ENCODE assay signal across 11 mouse cellular contexts in the genomic region with DNA sequence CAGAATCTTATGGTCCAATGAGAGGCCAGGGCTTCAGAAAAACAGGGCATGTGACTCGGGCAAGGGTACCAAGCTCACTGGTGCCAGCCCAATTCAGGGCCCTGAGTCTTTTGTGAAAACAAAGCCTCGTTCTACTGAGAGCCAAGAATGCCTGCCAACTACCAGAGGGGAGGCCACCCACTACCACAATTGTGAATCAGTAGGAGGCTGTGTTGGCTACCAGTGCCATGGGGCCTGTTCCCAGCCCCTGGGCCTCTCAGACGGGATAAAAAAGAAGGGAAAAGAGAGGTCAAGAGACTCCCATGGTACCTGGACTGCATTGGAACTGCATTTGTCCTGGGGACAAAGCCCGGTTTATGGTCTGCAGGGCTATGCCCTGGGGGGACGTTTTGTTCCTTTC. TPM values are rescaled to one million over a fixed set of nuclear protein-coding genes. Genes with fewer than 3 reads are reported as not detected.
DNase-seq lines count a peak whose midpoint lies in the region; TF ChIP-seq lines count a peak whose summit lies in the region.
"Had no signal": no experiment of that assay in that cellular context is flagged by ENCODE, and none has a peak within 500 bp of the region (broad histone marks: within the 10 kb centered on the region; RNA-seq: fewer than 3 reads in every experiment).

No protein-coding gene starts in this region.

- peaks cover 4% of the 10 kb centered on the region for H3K4me1 ChIP-seq in lung, adult 2 months (ENCODE audit: control insufficient read depth, insufficient read depth, low read length)

- WGBS in lung, adult 2 months, result 76% methylated on average over 5 of the region's 5 CpGs

- H3K4me3 ChIP-seq in lung, adult 2 months (replicated peaks; ENCODE audit: extremely low read depth, low read depth, low read length), result no peak overlapping the region
- H3K4me3 ChIP-seq: embryonic facial prominence, embryonic 15.5 days; lung, embryonic 15.5 days had no signal

- peak; percentile 61 to 82 for DNase-seq in layer of hippocampus, adult 18-20 months (ENCODE audit: low spot score in 2 of 2)
- no peak for DNase-seq in layer of hippocampus, adult 9-10 months (ENCODE audit: low spot score)
- peak; percentile 68 to 69 for DNase-seq in frontal cortex, adult 2 months (ENCODE audit: extremely low spot score in 1 of 2, low spot score in 1 of 2)
- DNase-seq in layer of hippocampus, postnatal 36 days, result peak; percentile 71 to 82
- DNase-seq in right cerebral cortex, postnatal 25 days, result peak; percentile 36
- DNase-seq in lung, adult 2 months, result no peak
- DNase-seq in heart, postnatal 4 days, result no peak
- DNase-seq: heart, adult 11 months; thymus, adult 18-20 months had no signal

- TF ChIP-seq POLR2A in lung, adult 2 months (IDR thresholded peaks at IDR 0.05; ENCODE audit: borderline replicate concordance, extremely low read depth, low read depth, low read length), result no peak

- no peak for TF ChIP-seq CTCF in lung, adult 2 months (IDR thresholded peaks at IDR 0.05; ENCODE audit: insufficient read depth, low read length)

RNA-seq across cellular contexts. Expression of a gene that starts 41.9 kb away (rescaled TPM):
- total RNA-seq in layer of hippocampus, adult 18-20 months (2021), result 10 to 100 TPM; 72.1 to 76.9 TPM
- 61.8 and 62.4 TPM in 2 replicates for polyA plus RNA-seq in frontal cortex, adult 2 months (2012; rRNA removed)
- 10 to 100 TPM; 71.9 to 76.2 TPM for total RNA-seq in layer of hippocampus, postnatal 36 days (2021)
- 63.4 and 85.4 TPM in 2 replicates for polyA plus RNA-seq in lung, adult 2 months (2012; rRNA removed)
- 100 to 1,000 TPM; 173 to 189 TPM for total RNA-seq in heart, postnatal 4 days (2021)

RNA-seq across cellular contexts. Expression of a gene that starts 45.3 kb away (rescaled TPM):
- total RNA-seq in layer of hippocampus, adult 18-20 months (2021), result under 1 TPM; 0.18 to 0.27 TPM
- polyA plus RNA-seq in frontal cortex, adult 2 months (2012; rRNA removed), result 0.06 and 0.11 TPM in 2 replicates
- under 1 TPM; 0.15 to 0.20 TPM for total RNA-seq in layer of hippocampus, postnatal 36 days (2021)
- polyA plus RNA-seq in lung, adult 2 months (2012; rRNA removed), result 0.12 and 0.20 TPM in 2 replicates
- under 1 TPM in 1 of 2 experiments, not detected in 1; 0.11 TPM for total RNA-seq in heart, postnatal 4 days (2021)

RNA-seq across cellular contexts. Expression of a gene that starts 51.7 kb away (rescaled TPM):
- total RNA-seq in layer of hippocampus, adult 18-20 months (2021), result 10 to 100 TPM; 26.0 to 31.4 TPM
- 18.1 and 20.1 TPM in 2 replicates for polyA plus RNA-seq in frontal cortex, adult 2 months (2012; rRNA removed)
- total RNA-seq in layer of hippocampus, postnatal 36 days (2021), result 10 to 100 TPM; 29.9 to 30.8 TPM
- polyA plus RNA-seq in lung, adult 2 months (2012; rRNA removed), result 4.7 and 6.1 TPM in 2 replicates
- 1 to 10 TPM; 7.4 to 7.6 TPM for total RNA-seq in heart, postnatal 4 days (2021)

Comparison
In these comparisons a context has a peak if more than half of its experiments do, and no peak if none do; other contexts are left out.
1. DNase-seq: peak in layer of hippocampus, adult 18-20 months (2 of 2), frontal cortex, adult 2 months (2 of 2), layer of hippocampus, postnatal 36 days (2 of 2) and right cerebral cortex, postnatal 25 days (single experiment); none in layer of hippocampus, adult 9-10 months (single experiment), lung, adult 2 months (single experiment) and heart, postnatal 4 days (single experiment).